Mouse (Mus musculus) megakaryocyte, embryonic 14.5 days (primary cell): Measurements from ENCODE around the gene Hpcal1.

Experiments used
- FLI1 ChIP-seq: IDR thresholded peaks from 2 replicates; pipeline ENCODE4 v1.6.1; 2012; ENCODE audit warnings: low read length, inconsistent platforms, mixed read lengths
- GATA1 ChIP-seq: IDR thresholded peaks from 3 replicates; pipeline ENCODE4 v1.6.1; 2012; ENCODE audit warnings: mixed read lengths, low read length, inconsistent platforms, borderline replicate concordance

GRCm38 (mm10) chr12:17795660-17796278 is 105.1 kb downstream of the Hpcal1 start:
- TF ChIP-seq GATA1 (no peak), FLI1 (no peak)
